Mouse (Mus musculus) heart, postnatal 14 days (tissue): ENCODE measurements around the gene Clstn2. TPM values are rescaled to one million over a fixed set of nuclear protein-coding genes. Genes with fewer than 3 reads are reported as not detected.
A peak's percentile ranks its signal among the peaks of the same experiment; 100 is the strongest.

ENCODE experiments used
- DNase-seq, 2 experiments: peaks; one replicate each; pipeline ENCODE4 v3.0.0; 2021 to 2022
- intact Hi-C: fragments of 180-260 bp; cut with DNase I; formaldehyde crosslinking; loops from one replicate; pipeline ENCODE4 v1.15.1; 2025
- total RNA-seq, 2 experiments: library from RNA; stranded (reverse); gene quantifications; 2 replicates each; pipeline ENCODE4 v1.2.3; 2021

Clstn2 gene
- total RNA-seq, 2 experiments from 2014 or later, result 1.5 to 2.0 TPM

- no peak for DNase-seq
- intact Hi-C loops, result no loop called here
Observed at GRCm38 (mm10) chr9:97793661-97794060, 239.3 kb downstream of the Clstn2 start.

- intact Hi-C loops, result no loop called here
- no peak for DNase-seq
Observed at GRCm38 (mm10) chr9:97788151-97788670, 244.8 kb downstream of the Clstn2 start.

GRCm38 (mm10) chr9:97780032-97780616, 252.9 kb downstream of the Clstn2 start:
- DNase-seq, result no peak
- intact Hi-C loops, result no loop called here

- intact Hi-C loops, result no loop called here
- no peak for DNase-seq
Observed at GRCm38 (mm10) chr9:97775770-97776169, 257.2 kb downstream of the Clstn2 start.

GRCm38 (mm10) chr9:97774991-97775390, 258.0 kb downstream of the Clstn2 start:
- DNase-seq, result no peak
- intact Hi-C loops, result no loop called here

GRCm38 (mm10) chr9:97773911-97774310, 259.1 kb downstream of the Clstn2 start:
- DNase-seq, result no peak
- intact Hi-C loops, result no loop called here

GRCm38 (mm10) chr9:97772431-97772830, 260.6 kb downstream of the Clstn2 start:
- intact Hi-C loops, result no loop called here
- DNase-seq, result no peak

- intact Hi-C loops, result no loop called here
Observed at GRCm38 (mm10) chr9:97769331-97769730, 263.6 kb downstream of the Clstn2 start.

GRCm38 (mm10) chr9:97765251-97765767, 267.7 kb downstream of the Clstn2 start:
- intact Hi-C loops, result no loop called here
- DNase-seq, result no peak

More at GRCm38 (mm10) chr9:97769331-97769730, 263.6 kb downstream of the Clstn2 start:
- no peak for DNase-seq

GRCm38 (mm10) chr9:97763048-97763447, 269.9 kb downstream of the Clstn2 start:
- intact Hi-C loops, result no loop called here
- DNase-seq, result no peak

DNA sequence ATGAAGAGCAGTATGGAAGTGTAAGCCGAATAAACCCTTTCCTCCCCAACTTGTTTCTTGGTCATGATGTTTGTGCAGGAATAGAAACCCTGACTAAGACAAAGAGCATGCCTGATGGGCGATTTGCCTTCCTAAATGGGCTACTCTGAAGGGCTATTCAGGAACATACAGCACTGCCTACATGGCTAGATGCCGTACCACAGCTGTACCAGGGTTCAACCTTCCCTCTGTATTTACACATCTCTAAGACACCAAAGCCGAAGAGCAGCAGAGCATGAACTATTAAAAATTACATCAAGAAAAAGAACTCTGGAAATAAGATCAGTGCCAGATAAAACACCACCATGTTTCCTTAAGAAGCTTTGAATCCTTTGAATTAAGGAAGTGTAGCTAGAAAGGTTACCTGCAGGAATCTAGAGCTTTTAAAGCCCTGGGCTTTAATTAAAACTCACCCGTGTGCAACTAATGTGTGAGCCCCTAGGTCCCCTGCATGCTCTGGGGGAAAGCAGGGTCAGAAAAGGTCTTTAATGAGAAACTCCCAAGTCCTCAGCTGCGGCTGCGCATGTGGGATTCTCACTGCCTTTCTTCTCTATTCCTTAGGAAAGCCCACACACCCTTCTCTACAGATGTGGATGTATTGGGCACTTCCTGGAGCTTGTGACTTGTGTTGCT, 277.2 kb downstream of the Clstn2 start:
- intact Hi-C loops, result no loop called here
- DNase-seq, result no peak

- no peak for DNase-seq
- intact Hi-C loops, result no loop called here
Observed at GRCm38 (mm10) chr9:97753715-97754114, 279.3 kb downstream of the Clstn2 start.

- intact Hi-C loops, result no loop called here
Observed at GRCm38 (mm10) chr9:97746574-97746973, 286.4 kb downstream of the Clstn2 start.

DNA sequence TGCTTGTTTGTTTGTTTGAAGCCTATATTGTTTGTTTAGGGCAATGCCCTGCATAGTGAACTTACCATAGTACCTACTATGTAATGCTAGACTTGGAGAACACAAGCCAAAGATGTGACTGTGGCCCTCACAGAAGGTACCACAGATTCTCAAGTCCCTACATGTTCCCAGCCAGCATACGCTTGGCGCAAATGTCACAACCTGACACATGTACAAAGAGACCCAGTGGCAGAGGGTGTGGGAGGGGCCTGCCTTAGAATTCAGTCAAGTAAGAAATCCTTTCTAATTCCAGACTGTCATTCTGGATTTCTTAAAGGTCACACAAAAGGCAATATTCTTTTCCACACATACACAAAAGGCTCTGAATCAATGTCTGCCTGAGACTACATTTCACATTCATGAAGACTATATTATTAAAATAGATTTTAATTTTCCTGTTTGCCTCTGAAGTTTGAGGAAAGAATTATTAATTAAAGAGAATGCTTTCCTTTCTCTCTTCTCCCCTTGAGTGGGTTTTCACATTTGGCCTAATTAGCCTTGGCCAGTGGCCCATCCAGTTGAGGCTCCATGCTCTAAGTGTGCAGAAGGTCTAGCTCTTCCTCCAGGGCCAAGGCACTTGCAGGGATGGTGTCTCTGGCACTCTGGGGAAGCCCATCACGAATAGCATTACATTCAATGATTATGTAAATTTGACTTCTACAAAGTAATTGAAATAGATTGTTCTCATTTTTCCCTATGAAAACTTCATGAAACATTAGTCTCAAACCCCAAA, 305.1 kb downstream of the Clstn2 start:
- intact Hi-C loops, result no loop called here
- no peak for DNase-seq

More at GRCm38 (mm10) chr9:97746574-97746973, 286.4 kb downstream of the Clstn2 start:
- DNase-seq, result no peak

- intact Hi-C loops, result no loop called here
- no peak for DNase-seq
Observed at GRCm38 (mm10) chr9:97717728-97718127, 315.3 kb downstream of the Clstn2 start.

DNA sequence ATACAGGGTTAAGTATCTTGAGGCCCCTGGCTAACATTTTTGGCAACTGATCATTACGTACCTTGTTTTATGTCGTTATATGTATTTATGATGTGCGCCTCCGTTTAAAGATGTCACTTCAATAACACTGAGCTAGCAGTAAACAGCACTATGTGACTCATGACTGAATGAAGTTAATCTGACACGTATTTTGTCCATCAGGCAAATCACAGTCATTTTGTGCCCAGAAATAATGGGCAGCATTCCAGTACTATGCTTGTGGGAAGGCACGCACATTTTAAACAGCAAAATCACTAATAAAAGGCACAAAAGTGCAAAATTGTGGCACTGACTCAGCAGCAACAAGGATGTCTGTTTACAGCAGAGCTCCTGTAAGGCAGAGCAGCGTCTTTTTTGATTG, 316.0 kb downstream of the Clstn2 start:
- intact Hi-C loops, result no loop called here
- DNase-seq, result no peak

GRCm38 (mm10) chr9:97712888-97713287, 320.1 kb downstream of the Clstn2 start:
- no peak for DNase-seq
- intact Hi-C loops, result no loop called here

DNA sequence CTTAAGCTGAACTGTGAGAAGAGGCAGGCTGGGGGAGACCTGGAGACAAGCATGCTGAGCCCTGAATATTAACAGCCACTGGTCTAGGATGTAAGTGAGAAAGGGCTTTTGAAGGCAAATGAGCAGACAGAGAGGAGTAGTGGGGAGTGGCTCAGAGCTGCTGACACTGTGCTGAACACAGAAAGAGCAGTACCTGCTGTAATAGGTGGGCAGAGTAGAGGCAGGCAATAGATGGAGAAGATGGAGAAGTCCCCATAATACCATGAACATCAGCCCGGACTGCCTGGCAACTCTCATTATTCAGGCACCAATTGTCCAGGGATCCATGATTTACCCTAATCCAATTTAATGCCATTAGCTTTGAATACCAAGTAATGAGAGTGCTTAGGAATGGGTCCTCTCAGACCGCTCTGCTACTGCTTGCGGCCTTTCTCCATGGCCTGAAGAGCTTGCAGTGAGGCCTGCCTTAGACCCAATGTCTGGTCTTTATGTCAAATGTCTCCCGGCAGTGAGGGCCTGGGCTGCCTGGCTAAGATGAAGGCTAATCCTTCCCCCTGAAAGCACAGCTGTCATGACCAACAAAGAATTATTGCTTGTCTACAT, 329.0 kb downstream of the Clstn2 start:
- intact Hi-C loops, result no loop called here
- no peak for DNase-seq

GRCm38 (mm10) chr9:97702989-97703388, 330.0 kb downstream of the Clstn2 start:
- intact Hi-C loops, result no loop called here
- DNase-seq, result peak; percentile 3 to 25

DNA sequence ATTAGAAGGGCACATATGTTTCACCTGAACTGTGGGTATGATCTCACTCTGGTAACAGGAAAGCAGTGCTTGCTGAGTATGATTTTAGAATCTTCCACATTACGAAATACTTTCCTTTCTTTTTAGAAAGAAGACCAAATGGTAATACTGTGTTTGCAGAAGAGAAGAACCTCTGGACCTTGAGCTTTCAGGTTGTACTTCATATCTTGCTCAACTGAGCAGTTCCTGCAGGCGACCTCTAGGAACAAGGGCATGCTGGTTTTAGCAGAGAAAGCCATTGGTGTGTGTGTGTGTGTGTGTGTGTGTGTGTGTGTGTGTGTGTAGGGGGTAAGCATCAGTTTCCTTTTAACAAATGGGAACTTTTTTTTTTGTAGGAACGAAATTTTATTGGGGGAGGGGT, 333.0 kb downstream of the Clstn2 start:
- no peak for DNase-seq
- intact Hi-C loops, result no loop called here

GRCm38 (mm10) chr9:97699020-97699419, 334.0 kb downstream of the Clstn2 start:
- no peak for DNase-seq
- intact Hi-C loops, result no loop called here
